Mouse (Mus musculus) adrenal gland, adult (tissue): Measurements from ENCODE around the gene Cmbl.

Source experiments
- DNase-seq, 2 experiments: peaks; one replicate each; pipeline ENCODE4 v3.0.0; 2022 to 2023; ENCODE audit warnings: low spot score in 1 of 2; ENCODE audit not compliant: inconsistent age in 2 of 2

Cmbl gene

GRCm38 (mm10) chr15:31565184-31565583 lies at the start of gene Cmbl:
Gene Cmbl, plus strand, starts transcription at chr15:31565389.
- peak; percentile 73 to 87 for DNase-seq

GRCm38 (mm10) chr15:31517186-31517585 lies 48.0 kb upstream of the Cmbl start:
- DNase-seq: peak in 1 of 2 experiments; percentile 62

GRCm38 (mm10) chr15:31518371-31518770 lies 46.8 kb upstream of the Cmbl start:
- no peak for DNase-seq

GRCm38 (mm10) chr15:31519000-31519399 lies 46.2 kb upstream of the Cmbl start:
- DNase-seq: no peak

- DNase-seq: no peak
Measured at GRCm38 (mm10) chr15:31526463-31526862, 38.7 kb upstream of the Cmbl start.

GRCm38 (mm10) chr15:31528477-31528876 lies 36.7 kb upstream of the Cmbl start:
- peak in 1 of 2 experiments; percentile 30 for DNase-seq

GRCm38 (mm10) chr15:31529103-31529502 lies 36.1 kb upstream of the Cmbl start:
- no peak for DNase-seq

- peak; percentile 70 to 85 for DNase-seq
Measured at GRCm38 (mm10) chr15:31529811-31530658, 35.2 kb upstream of the Cmbl start.

- peak; percentile 93 to 96 for DNase-seq
Measured at GRCm38 (mm10) chr15:31530659-31531445, 34.3 kb upstream of the Cmbl start, which contains the start of gene March6. Gene March6, minus strand, starts transcription at chr15:31531053.

- DNase-seq: no peak
Measured at GRCm38 (mm10) chr15:31531446-31532330, 33.5 kb upstream of the Cmbl start.

- no peak for DNase-seq
Measured at GRCm38 (mm10) chr15:31532331-31533021, 32.7 kb upstream of the Cmbl start.

- no peak for DNase-seq
Measured at GRCm38 (mm10) chr15:31533529-31533928, 31.7 kb upstream of the Cmbl start.

- DNase-seq: no peak
Measured at GRCm38 (mm10) chr15:31534421-31535258, 30.5 kb upstream of the Cmbl start.

- DNase-seq: no peak
Measured at GRCm38 (mm10) chr15:31535259-31535855, 29.8 kb upstream of the Cmbl start.

- DNase-seq: peak; percentile 67 to 87
Measured at GRCm38 (mm10) chr15:31536051-31536737, 29.0 kb upstream of the Cmbl start.

- DNase-seq: no peak
Measured at GRCm38 (mm10) chr15:31537706-31538105, 27.5 kb upstream of the Cmbl start.

- no peak for DNase-seq
Measured at GRCm38 (mm10) chr15:31538346-31538745, 26.8 kb upstream of the Cmbl start.
